Mouse (Mus musculus): Measurements from ENCODE around the gene Fggy.

DNA sequence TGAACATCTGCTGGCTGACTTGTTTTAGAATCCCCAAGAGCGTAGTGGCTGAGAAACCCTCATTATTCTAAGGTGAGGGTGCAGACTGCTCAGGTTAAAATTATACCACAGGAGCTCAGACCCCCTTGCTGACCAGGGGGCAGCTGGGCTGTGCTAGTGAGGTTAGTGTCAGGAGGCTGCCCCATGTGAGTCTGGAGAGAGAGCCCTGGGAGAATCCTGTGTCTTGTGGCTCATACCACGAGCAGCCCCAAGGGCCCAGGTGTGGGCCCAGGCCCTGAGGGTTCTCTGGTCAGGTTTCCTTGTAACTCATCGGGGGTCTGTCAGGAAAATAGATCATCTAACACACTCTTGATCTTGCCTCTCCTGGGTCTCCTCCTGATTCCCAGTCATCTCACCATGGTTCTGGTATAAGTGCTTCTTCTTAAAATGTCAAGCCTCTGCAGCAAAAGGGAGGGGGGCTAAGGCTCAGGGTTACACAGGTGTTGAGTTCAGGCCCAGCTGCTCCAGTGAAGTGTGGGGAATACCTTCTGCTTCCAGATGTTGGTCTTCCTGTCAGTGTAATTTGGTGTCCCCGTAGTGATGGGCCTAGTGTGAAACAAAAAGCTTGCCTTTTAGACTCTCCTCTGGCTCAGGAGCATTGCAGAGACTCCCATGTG is 26.9 kb downstream of the Fggy start:
- TF ChIP-seq POLR2A (IDR thresholded peaks at IDR 0.05; ENCODE audit: insufficient read depth, low read depth, low read length) (no peak), CTCF (IDR thresholded peaks at IDR 0.05) (no peak), EP300 (IDR thresholded peaks at IDR 0.05; ENCODE audit: insufficient read depth, low read depth, low read length) (no peak)
